In the genomic region with DNA sequence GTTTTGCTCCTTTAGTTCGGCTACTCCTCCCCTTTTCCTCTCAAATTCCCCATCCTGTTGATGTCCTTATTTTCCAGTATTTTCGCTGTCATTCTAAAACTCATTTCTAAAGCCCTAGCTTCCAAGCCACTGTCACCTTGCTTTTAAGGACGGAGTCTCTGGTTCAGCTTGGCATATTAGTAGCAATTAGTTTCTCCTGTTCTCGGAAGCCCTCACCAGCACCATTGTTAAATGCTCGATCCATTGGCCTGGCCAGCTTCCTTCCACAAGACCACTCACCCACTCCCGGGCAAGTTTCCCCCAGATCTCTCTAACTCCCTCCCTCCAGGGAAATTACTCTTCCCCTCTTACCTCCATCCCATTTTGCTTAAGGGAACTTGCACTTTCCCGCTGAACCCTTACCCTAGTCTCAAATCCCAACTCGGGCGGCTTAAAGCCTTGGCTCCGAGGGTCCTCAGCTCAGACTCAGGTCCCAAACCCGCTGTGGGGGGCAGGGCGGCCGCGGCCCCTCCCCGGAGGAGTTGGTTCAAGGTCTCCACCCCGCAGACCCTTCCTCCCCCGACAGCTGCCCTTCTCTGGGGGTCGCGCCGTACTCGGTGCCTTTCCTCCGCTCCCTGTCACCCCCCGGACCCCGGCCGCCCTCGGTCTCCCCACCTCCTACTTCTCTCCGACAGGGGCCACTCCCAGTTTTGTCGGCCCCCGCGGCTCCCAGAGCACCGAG, we compare ENCODE assay signal across 7 mouse cellular contexts. TPM values are rescaled to one million over a fixed set of nuclear protein-coding genes. Genes with fewer than 3 reads are reported as not detected.
DNase-seq lines count a peak whose midpoint lies in the region; ATAC-seq and TF ChIP-seq lines count a peak whose summit lies in the region.

No protein-coding gene starts in this region.

- no peak for TF ChIP-seq POLR2A in thymus, adult 2 months (IDR thresholded peaks at IDR 0.05; ENCODE audit: control insufficient read depth, extremely low read depth, insufficient read depth, low read length, poor library complexity)

- no peaks in the 10 kb centered on the region for H3K27me3 ChIP-seq in thymus, adult 2 months (ENCODE audit: control insufficient read depth, insufficient read depth, low read length)
- H3K27me3 ChIP-seq in kidney, embryonic 15.5 days: no peaks in the 10 kb centered on the region
- H3K27me3 ChIP-seq in midbrain, embryonic 11.5 days (ENCODE audit: control insufficient read depth, insufficient read depth, low read length): no peaks in the 10 kb centered on the region

- no peak overlapping the region for H3K27ac ChIP-seq in thymus, adult 2 months (ENCODE audit: control insufficient read depth, insufficient read depth, low read length)
- peak overlapping the region; percentile 96 for H3K27ac ChIP-seq in kidney, embryonic 15.5 days
- H3K27ac ChIP-seq in midbrain, embryonic 11.5 days (ENCODE audit: low read depth, low read length): peak overlapping the region; percentile 71

- 9% methylated on average over 31 of the region's 31 CpGs for WGBS in thymus, adult 2 months
- 1% methylated on average over 31 of the region's 31 CpGs for WGBS in kidney, embryonic 15.5 days
- 1% methylated on average over 31 of the region's 31 CpGs for WGBS in midbrain, embryonic 11.5 days

- no peak; the same call in 1 of the 2 replicates for ATAC-seq in kidney, embryonic 15.5 days (replicated peaks; ENCODE audit: low FRiP score)
- no peak for ATAC-seq in midbrain, embryonic 11.5 days (ENCODE audit: low FRiP score)

- H3K9me3 ChIP-seq in kidney, embryonic 15.5 days (replicated peaks): no peaks in the 10 kb centered on the region
- H3K9me3 ChIP-seq in midbrain, embryonic 11.5 days (ENCODE audit: control insufficient read depth, low read length): no peaks in the 10 kb centered on the region

- H3K9ac ChIP-seq in kidney, embryonic 15.5 days: peak overlapping the region; percentile 90
- H3K9ac ChIP-seq in midbrain, embryonic 11.5 days (ENCODE audit: low read length): peak overlapping the region; percentile 90

- peak overlapping the region; percentile 76 for H3K4me2 ChIP-seq in kidney, embryonic 15.5 days
- H3K4me2 ChIP-seq in midbrain, embryonic 11.5 days: peak overlapping the region; percentile 76

- no peaks in the 10 kb centered on the region for H3K36me3 ChIP-seq in thymus, adult 2 months (ENCODE audit: control insufficient read depth, insufficient read depth, low read length)
- no peaks in the 10 kb centered on the region for H3K36me3 ChIP-seq in kidney, embryonic 15.5 days
- no peaks in the 10 kb centered on the region for H3K36me3 ChIP-seq in midbrain, embryonic 11.5 days (ENCODE audit: control insufficient read depth, insufficient read depth, low read length)

- H3K4me3 ChIP-seq in thymus, adult 2 months (ENCODE audit: control insufficient read depth, insufficient read depth, low read length): peak overlapping the region; percentile 80
- H3K4me3 ChIP-seq in kidney, embryonic 15.5 days (replicated peaks): peak overlapping the region; percentile 87
- H3K4me3 ChIP-seq in midbrain, embryonic 11.5 days (ENCODE audit: low read depth, low read length): peak overlapping the region; percentile 95

- intact Hi-C loops in gastrocnemius, postnatal 14 days (cut with DNase I; ENCODE audit: low total_unique reads): no loop called here

- peak; percentile 46 for DNase-seq in thymus, adult 2 months
- no peak for DNase-seq in thymus, postnatal 25 days
- peak; percentile 52 for DNase-seq in cerebellum, adult 8-10 months
- DNase-seq in gastrocnemius, postnatal 14 days: peak; percentile 27
- peak; percentile 94 for DNase-seq in midbrain, embryonic 11.5 days (ENCODE audit: low spot score, missing footprints)
- DNase-seq in testis, postnatal 14 days (ENCODE audit: low spot score): peak; percentile 64

- peaks cover 5% of the 10 kb centered on the region for H3K4me1 ChIP-seq in thymus, adult 2 months (replicated peaks; ENCODE audit: control insufficient read depth, insufficient read depth, low read length)
- peaks cover 43% of the 10 kb centered on the region for H3K4me1 ChIP-seq in kidney, embryonic 15.5 days
- peaks cover 6% of the 10 kb centered on the region; the same call in 1 of the 2 replicates for H3K4me1 ChIP-seq in midbrain, embryonic 11.5 days (ENCODE audit: control insufficient read depth, insufficient read depth, low read length)

- no peak for TF ChIP-seq CTCF in thymus, adult 2 months (IDR thresholded peaks at IDR 0.05; ENCODE audit: borderline replicate concordance, control insufficient read depth, extremely low read depth, insufficient read depth, low read length, poor library complexity)

RNA-seq across cellular contexts. Expression of a gene that starts 0.9 kb away (rescaled TPM):
- 42.0 and 44.4 TPM in 2 replicates for polyA plus RNA-seq in thymus, adult 2 months (2012; rRNA removed)
- 10 to 100 TPM; 16.4 to 16.7 TPM for total RNA-seq in gastrocnemius, postnatal 14 days (2021)
- 41.2 and 41.3 TPM in 2 replicates for polyA plus RNA-seq in kidney, embryonic 15.5 days (2015; fragmentation: Nextera tagmentation; extraction: Ambion mirVana)
- polyA plus RNA-seq in midbrain, embryonic 11.5 days (2014; fragmentation: Nextera tagmentation; extraction: Ambion mirVana): 27.2 and 27.8 TPM in 2 replicates

RNA-seq across cellular contexts. Expression of a gene that starts 29.5 kb away (rescaled TPM):
- 23.9 and 32.9 TPM in 2 replicates for polyA plus RNA-seq in thymus, adult 2 months (2012; rRNA removed)
- 1 to 10 TPM; 3.3 to 3.7 TPM for total RNA-seq in gastrocnemius, postnatal 14 days (2021)
- 14.0 and 14.1 TPM in 2 replicates for polyA plus RNA-seq in kidney, embryonic 15.5 days (2015; fragmentation: Nextera tagmentation; extraction: Ambion mirVana)
- polyA plus RNA-seq in midbrain, embryonic 11.5 days (2014; fragmentation: Nextera tagmentation; extraction: Ambion mirVana): 13.6 and 15.3 TPM in 2 replicates
